Mouse (Mus musculus) heart, embryonic 11.5 days (tissue): ENCODE results near the gene Emilin1. TPM values are rescaled to one million over a fixed set of nuclear protein-coding genes. Genes with fewer than 3 reads are reported as not detected.

Experiments used
- ATAC-seq: fragments of 200-750 bp; cut with Nextera tagmentation; replicated peaks from 2 replicates; pipeline ENCODE4 v1.8.0; 2017; ENCODE audit warnings: moderate library complexity; ENCODE audit not compliant: insufficient number of reproducible peaks, low FRiP score, low TSS enrichment
- H3K27ac ChIP-seq: fragments of 300-500 bp; sonication (generic); 2 replicates; pipeline ENCODE4 v1.5.1; 2014; ENCODE audit warnings: mild to moderate bottlenecking, low read depth, low read length
- H3K27me3 ChIP-seq: fragments of 300-500 bp; sonication (generic); 2 replicates; pipeline ENCODE4 v1.6.1; 2014; ENCODE audit warnings: mild to moderate bottlenecking, low read length, mixed read lengths; ENCODE audit not compliant: control insufficient read depth, insufficient read depth
- H3K36me3 ChIP-seq: fragments of 300-500 bp; sonication (generic); 2 replicates; pipeline ENCODE4 v1.6.1; 2014; ENCODE audit warnings: mild to moderate bottlenecking, low read length, moderate library complexity, mixed read lengths; ENCODE audit not compliant: control insufficient read depth, insufficient read depth
- H3K4me1 ChIP-seq: fragments of 300-500 bp; sonication (generic); 2 replicates; pipeline ENCODE4 v1.6.1; 2014; ENCODE audit warnings: low read length; ENCODE audit not compliant: control insufficient read depth, insufficient read depth
- H3K4me2 ChIP-seq: fragments of 300-500 bp; sonication (generic); 2 replicates; pipeline ENCODE4 v1.6.1; 2014; ENCODE audit warnings: mild to moderate bottlenecking, moderate library complexity
- H3K4me3 ChIP-seq: fragments of 300-500 bp; sonication (generic); 2 replicates; pipeline ENCODE4 v1.5.1; 2014; ENCODE audit warnings: low read depth, low read length
- H3K9ac ChIP-seq: fragments of 300-500 bp; sonication (generic); 2 replicates; pipeline ENCODE4 v1.6.1; 2014; ENCODE audit warnings: mild to moderate bottlenecking, low read depth, low read length, moderate library complexity
- H3K9me3 ChIP-seq: fragments of 300-500 bp; sonication (generic); replicated peaks from 2 replicates; pipeline ENCODE4 v1.6.1; 2016; ENCODE audit warnings: low read length; ENCODE audit not compliant: control insufficient read depth
- WGBS: fragments of 180-500 bp; shearing (Covaris S2); extraction: QIAGEN DNeasy Blood & Tissue Kit; methylation state at CpG from one replicate; pipeline ENCODE4 v1.1.7; 2014; ENCODE audit not compliant: insufficient replicate concordance; 5-methylcytosine and 5-hydroxymethylcytosine counted together
- polyA plus RNA-seq: library from polyadenylated mRNA; unstranded; fragments of >200 nt; fragmentation: Nextera tagmentation; extraction: Ambion mirVana; gene quantifications from 2 replicates; pipeline ENCODE4 v1.2.1, GENCODE M21; 2014

The Emilin1 gene
- polyA plus RNA-seq, 1 experiment from 2014 or later = 90.5 TPM

GRCm38 (mm10) chr5:30963916-30964315, 50.7 kb downstream of the Emilin1 start:
- Histone ChIP-seq H3K36me3 (no peaks in the 10 kb centered on the region), H3K4me1 (peaks cover 4% of the 10 kb centered on the region), H3K9me3 (no peaks in the 10 kb centered on the region), H3K9ac (no peak overlapping the region), H3K27me3 (no peaks in the 10 kb centered on the region), H3K4me2 (no peak overlapping the region), H3K27ac (no peak overlapping the region), H3K4me3 (no peak overlapping the region)
- ATAC-seq = no peak
- 74% methylated on average over 3 of the region's 3 CpGs for WGBS

- no peak overlapping the region for H3K4me2 ChIP-seq
- 81% methylated on average over 4 of the region's 4 CpGs for WGBS
- no peak overlapping the region for H3K27ac ChIP-seq
- ATAC-seq = no peak
- H3K9ac ChIP-seq = no peak overlapping the region
- no peaks in the 10 kb centered on the region for H3K27me3 ChIP-seq
- H3K4me1 ChIP-seq = no peaks in the 10 kb centered on the region
- H3K9me3 ChIP-seq = no peaks in the 10 kb centered on the region
- H3K4me3 ChIP-seq = no peak overlapping the region
- no peaks in the 10 kb centered on the region for H3K36me3 ChIP-seq
Observed at GRCm38 (mm10) chr5:30966189-30966588, 53.0 kb downstream of the Emilin1 start.

GRCm38 (mm10) chr5:30968416-30968815, 55.2 kb downstream of the Emilin1 start, which contains the start of gene Tcf23:
Gene Tcf23, plus strand, starts transcription at chr5:30968662.
- no peaks in the 10 kb centered on the region for H3K36me3 ChIP-seq
- H3K4me3 ChIP-seq = no peak within 1 kb of the TSS
- 55% methylated on average over 8 of the region's 8 CpGs for WGBS
- H3K9ac ChIP-seq = no peak within 1 kb of the TSS
- H3K27me3 ChIP-seq = no peaks in the 10 kb centered on the region
- no peaks in the 10 kb centered on the region for H3K9me3 ChIP-seq
- no peaks in the 10 kb centered on the region for H3K4me1 ChIP-seq
- no peak for ATAC-seq
- no peak within 1 kb of the TSS for H3K4me2 ChIP-seq
- H3K27ac ChIP-seq = no peak within 1 kb of the TSS

- no peak overlapping the region for H3K4me2 ChIP-seq
- H3K9ac ChIP-seq = no peak overlapping the region
- no peaks in the 10 kb centered on the region for H3K4me1 ChIP-seq
- no peaks in the 10 kb centered on the region for H3K27me3 ChIP-seq
- no peaks in the 10 kb centered on the region for H3K36me3 ChIP-seq
- H3K9me3 ChIP-seq = no peaks in the 10 kb centered on the region
- no peak overlapping the region for H3K4me3 ChIP-seq
- ATAC-seq = no peak
- 65% methylated on average over 2 of the region's 2 CpGs for WGBS
- H3K27ac ChIP-seq = no peak overlapping the region
Observed at GRCm38 (mm10) chr5:30969440-30969839, 56.2 kb downstream of the Emilin1 start.

Other genes with a start within 250 kb of the Emilin1 start
- 296 and 306 TPM in 2 replicates for gene Cenpa, start 246.6 kb upstream of the Emilin1 start, polyA plus RNA-seq
- gene Dpysl5, start 201.8 kb upstream of the Emilin1 start, polyA plus RNA-seq = 2.9 and 3.5 TPM in 2 replicates
- gene Mapre3, start 98.8 kb upstream of the Emilin1 start, polyA plus RNA-seq = 14.2 and 17.9 TPM in 2 replicates
- gene Tmem214, start 45.4 kb upstream of the Emilin1 start, polyA plus RNA-seq = 47.8 and 48.2 TPM in 2 replicates
- gene Agbl5, start 24.7 kb upstream of the Emilin1 start, polyA plus RNA-seq = 12.9 and 14.5 TPM in 2 replicates
- gene Ost4, start 5.6 kb upstream of the Emilin1 start, polyA plus RNA-seq = 445 and 470 TPM in 2 replicates
- gene Khk, start 8.0 kb downstream of the Emilin1 start, polyA plus RNA-seq = 10.1 and 11.3 TPM in 2 replicates
- 4.4 and 5.4 TPM in 2 replicates for gene Cgref1, start 32.2 kb downstream of the Emilin1 start, polyA plus RNA-seq
- gene Preb, start 47.0 kb downstream of the Emilin1 start, polyA plus RNA-seq = 69.1 and 70.2 TPM in 2 replicates
- gene Tcf23, start 55.3 kb downstream of the Emilin1 start, polyA plus RNA-seq = 0.04 and 0.15 TPM in 2 replicates
- 96.8 and 101 TPM in 2 replicates for gene Atraid, start 134.9 kb downstream of the Emilin1 start, polyA plus RNA-seq
- 5.4 and 7.1 TPM in 2 replicates for gene Slc5a6, start 135.5 kb downstream of the Emilin1 start, polyA plus RNA-seq
- 22.9 and 23.1 TPM in 2 replicates for gene Cad, start 141.4 kb downstream of the Emilin1 start, polyA plus RNA-seq
- not detected in 2 replicates for gene Dnajc5g, start 192.9 kb downstream of the Emilin1 start, polyA plus RNA-seq
- 0.47 and 0.48 TPM in 2 replicates for gene Slc30a3, start 194.8 kb downstream of the Emilin1 start, polyA plus RNA-seq
- gene Trim54, start 203.3 kb downstream of the Emilin1 start, polyA plus RNA-seq = 13.9 and 16.7 TPM in 2 replicates
- gene Ucn, start 225.4 kb downstream of the Emilin1 start, polyA plus RNA-seq = 0.51 TPM in 1 of 2 replicates, not detected in the other
- 78.1 and 82.1 TPM in 2 replicates for gene Mpv17, start 240.8 kb downstream of the Emilin1 start, polyA plus RNA-seq